Mouse (Mus musculus): ENCODE measurements around the gene Ano3. TPM values are rescaled to one million over a fixed set of nuclear protein-coding genes. Genes with fewer than 3 reads are reported as not detected.
A peak's percentile ranks its signal among the peaks of the same experiment; 100 is the strongest.

The Ano3 gene
- polyA plus RNA-seq, 1 experiment from 2014 or later: 2.6 TPM

- Histone ChIP-seq H3K36me3 (no peaks in the 10 kb centered on the region), H3K27me3 (ENCODE audit: low read depth, poor library complexity, severe bottlenecking) (no peaks in the 10 kb centered on the region), H3K27ac (replicated peaks) (no peak overlapping the region), H3K4me1 (no peaks in the 10 kb centered on the region), H3K9me3 (replicated peaks) (no peaks in the 10 kb centered on the region), H3K4me3 (no peak overlapping the region)
- DNase-seq (ENCODE audit: low spot score): no peak
Measured at GRCm38 (mm10) chr2:110929126-110929525, 21.6 kb downstream of the Ano3 start.

GRCm38 (mm10) chr2:110909506-110909905, 41.2 kb downstream of the Ano3 start:
- DNase-seq (ENCODE audit: low spot score): no peak
- Histone ChIP-seq H3K27ac (replicated peaks) (no peak overlapping the region), H3K4me1 (peaks cover 4% of the 10 kb centered on the region), H3K9me3 (replicated peaks) (no peaks in the 10 kb centered on the region), H3K27me3 (ENCODE audit: low read depth, poor library complexity, severe bottlenecking) (no peaks in the 10 kb centered on the region), H3K4me3 (no peak overlapping the region), H3K36me3 (no peaks in the 10 kb centered on the region)
- WGBS: 88% methylated on average over 2 of the region's 2 CpGs

- Histone ChIP-seq H3K27ac (replicated peaks) (no peak overlapping the region), H3K4me3 (no peak overlapping the region), H3K4me1 (peaks cover 4% of the 10 kb centered on the region), H3K9me3 (replicated peaks) (no peaks in the 10 kb centered on the region), H3K36me3 (no peaks in the 10 kb centered on the region), H3K27me3 (ENCODE audit: low read depth, poor library complexity, severe bottlenecking) (no peaks in the 10 kb centered on the region)
- 57% methylated on average over 3 of the region's 3 CpGs for WGBS
- DNase-seq (ENCODE audit: low spot score): no peak
Measured at GRCm38 (mm10) chr2:110906473-110906872, 44.2 kb downstream of the Ano3 start.

- no peaks in the 10 kb centered on the region for H3K9me3 ChIP-seq (replicated peaks)
- H3K36me3 ChIP-seq: no peaks in the 10 kb centered on the region
- no peaks in the 10 kb centered on the region for H3K4me1 ChIP-seq
- H3K4me3 ChIP-seq: no peak overlapping the region
- 94% methylated on average over 2 of the region's 2 CpGs for WGBS
- H3K27me3 ChIP-seq (ENCODE audit: low read depth, poor library complexity, severe bottlenecking): no peaks in the 10 kb centered on the region
- H3K27ac ChIP-seq (replicated peaks): no peak overlapping the region
- no peak for DNase-seq (ENCODE audit: low spot score)
Measured at GRCm38 (mm10) chr2:110896477-110897270, 54.0 kb downstream of the Ano3 start.

- Histone ChIP-seq H3K36me3 (no peaks in the 10 kb centered on the region), H3K27me3 (ENCODE audit: low read depth, poor library complexity, severe bottlenecking) (no peaks in the 10 kb centered on the region), H3K9me3 (replicated peaks) (no peaks in the 10 kb centered on the region), H3K4me3 (no peak overlapping the region), H3K27ac (replicated peaks) (no peak overlapping the region), H3K4me1 (no peaks in the 10 kb centered on the region)
- no peak for DNase-seq (ENCODE audit: low spot score)
- WGBS: 91% methylated on average over 4 of the region's 4 CpGs
Measured at GRCm38 (mm10) chr2:110871650-110872049, 79.1 kb downstream of the Ano3 start.

GRCm38 (mm10) chr2:110865584-110865983, 85.1 kb downstream of the Ano3 start:
- WGBS: 57% methylated on average over 3 of the region's 3 CpGs
- H3K4me1 ChIP-seq: no peaks in the 10 kb centered on the region
- H3K36me3 ChIP-seq: no peaks in the 10 kb centered on the region
- no peaks in the 10 kb centered on the region for H3K27me3 ChIP-seq (ENCODE audit: low read depth, poor library complexity, severe bottlenecking)
- H3K4me3 ChIP-seq: no peak overlapping the region
- H3K9me3 ChIP-seq (replicated peaks): no peaks in the 10 kb centered on the region
- no peak overlapping the region for H3K27ac ChIP-seq (replicated peaks)
- no peak for DNase-seq (ENCODE audit: low spot score)

GRCm38 (mm10) chr2:110863376-110863775, 87.3 kb downstream of the Ano3 start:
- whole genome bisulfite sequencing: 95% methylated on average over 4 of the region's 4 CpGs
- no peak overlapping the region for H3K27ac ChIP-seq (replicated peaks)
- H3K4me3 ChIP-seq: no peak overlapping the region
- H3K36me3 ChIP-seq: no peaks in the 10 kb centered on the region
- no peaks in the 10 kb centered on the region for H3K27me3 ChIP-seq (ENCODE audit: low read depth, poor library complexity, severe bottlenecking)
- DNase-seq (ENCODE audit: low spot score): no peak
- H3K4me1 ChIP-seq: no peaks in the 10 kb centered on the region
- no peaks in the 10 kb centered on the region for H3K9me3 ChIP-seq (replicated peaks)

- no peaks in the 10 kb centered on the region for H3K27me3 ChIP-seq (ENCODE audit: low read depth, poor library complexity, severe bottlenecking)
- WGBS: 35% methylated on average over 7 of the region's 7 CpGs
- no peaks in the 10 kb centered on the region for H3K36me3 ChIP-seq
- DNase-seq (ENCODE audit: low spot score): peak; percentile 42
- H3K9me3 ChIP-seq (replicated peaks): no peaks in the 10 kb centered on the region
- no peak overlapping the region for H3K4me3 ChIP-seq
- H3K27ac ChIP-seq (replicated peaks): no peak overlapping the region
- peaks cover 20% of the 10 kb centered on the region for H3K4me1 ChIP-seq
Measured at GRCm38 (mm10) chr2:110839559-110840243, 111.0 kb downstream of the Ano3 start.

- H3K27ac ChIP-seq (replicated peaks): no peak overlapping the region
- H3K9me3 ChIP-seq (replicated peaks): 0 out of 2 replicates have a peak, but pooled peaks cover 6% of the 10 kb centered on the region
- no peaks in the 10 kb centered on the region for H3K4me1 ChIP-seq
- DNase-seq (ENCODE audit: low spot score): no peak
- H3K36me3 ChIP-seq: no peaks in the 10 kb centered on the region
- no peaks in the 10 kb centered on the region for H3K27me3 ChIP-seq (ENCODE audit: low read depth, poor library complexity, severe bottlenecking)
- no peak overlapping the region for H3K4me3 ChIP-seq
Measured at GRCm38 (mm10) chr2:110816189-110816588, 134.5 kb downstream of the Ano3 start.

GRCm38 (mm10) chr2:110814964-110815363, 135.8 kb downstream of the Ano3 start:
- Histone ChIP-seq H3K4me1 (no peaks in the 10 kb centered on the region), H3K4me3 (no peak overlapping the region), H3K27ac (replicated peaks) (no peak overlapping the region), H3K36me3 (no peaks in the 10 kb centered on the region), H3K27me3 (ENCODE audit: low read depth, poor library complexity, severe bottlenecking) (no peaks in the 10 kb centered on the region), H3K9me3 (replicated peaks) (no peaks in the 10 kb centered on the region)
- no peak for DNase-seq (ENCODE audit: low spot score)
- WGBS: 62% methylated on average over 1 of the region's 1 CpGs

- Histone ChIP-seq H3K9me3 (replicated peaks) (no peaks in the 10 kb centered on the region), H3K27ac (replicated peaks) (no peak overlapping the region), H3K4me1 (no peaks in the 10 kb centered on the region), H3K36me3 (no peaks in the 10 kb centered on the region), H3K4me3 (no peak overlapping the region), H3K27me3 (ENCODE audit: low read depth, poor library complexity, severe bottlenecking) (no peaks in the 10 kb centered on the region)
- WGBS: 90% methylated on average over 5 of the region's 5 CpGs
- no peak for DNase-seq (ENCODE audit: low spot score)
Measured at GRCm38 (mm10) chr2:110806302-110807093, 144.2 kb downstream of the Ano3 start.

GRCm38 (mm10) chr2:110795928-110796327, 154.8 kb downstream of the Ano3 start:
- Histone ChIP-seq H3K36me3 (no peaks in the 10 kb centered on the region), H3K4me1 (0 out of 2 replicates have a peak, but pooled peaks cover 7% of the 10 kb centered on the region), H3K27ac (replicated peaks) (0 out of 2 replicates have a peak overlapping the region, but pooled peaks have one; percentile 13), H3K9me3 (replicated peaks) (no peaks in the 10 kb centered on the region), H3K4me3 (no peak overlapping the region), H3K27me3 (ENCODE audit: low read depth, poor library complexity, severe bottlenecking) (no peaks in the 10 kb centered on the region)
- 69% methylated on average over 1 of the region's 1 CpGs for WGBS
- DNase-seq (ENCODE audit: low spot score): no peak
